Mouse (Mus musculus) B cell, adult 2 months (primary cell): ENCODE data around the gene Pbxip1.

ENCODE experiments used
- DNase-seq, 2 experiments: peaks; one replicate each; pipeline ENCODE4 v3.0.0; 2022

Pbxip1 gene

DNA sequence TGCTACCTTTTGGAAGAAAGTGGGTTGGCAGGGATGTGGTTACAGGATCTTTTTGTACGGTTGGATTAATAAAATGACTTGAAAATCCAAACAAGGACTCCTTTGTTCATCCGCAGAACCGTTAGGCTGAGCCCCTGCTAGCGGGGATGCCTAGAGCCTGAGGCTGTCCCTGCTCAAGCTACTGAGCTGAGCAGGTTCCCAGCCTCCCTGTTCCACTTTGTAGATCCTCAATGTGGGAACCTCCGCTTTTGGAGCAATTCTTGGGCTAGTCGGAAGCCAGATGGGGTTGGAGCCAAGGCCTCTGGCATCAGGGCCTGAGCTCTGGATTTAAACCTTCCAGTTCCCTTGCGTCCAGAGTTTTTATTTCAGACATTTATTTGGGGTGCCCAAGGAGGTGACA, 1.5 kb upstream of the Pbxip1 start:
- no peak for DNase-seq

DNA sequence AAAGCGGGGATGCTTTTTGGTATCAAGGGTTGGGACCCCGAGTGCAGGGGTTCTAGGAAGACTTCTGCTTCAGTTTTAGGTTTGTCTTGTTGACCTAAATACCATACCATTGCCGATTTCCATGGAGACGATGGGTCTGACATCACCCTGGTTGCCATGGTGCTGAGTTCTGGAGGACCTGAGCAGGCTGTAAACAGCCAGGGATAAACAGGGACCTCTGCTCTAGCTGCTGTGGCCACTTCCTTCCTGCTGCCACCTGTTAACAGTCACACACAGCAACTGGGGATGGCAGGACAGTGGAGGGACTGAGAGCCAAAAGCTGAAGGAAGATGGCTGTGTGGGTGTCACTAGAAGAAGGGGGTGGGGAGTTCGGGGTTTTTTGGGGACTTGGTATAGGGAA, 763 bp downstream of the Pbxip1 start:
- peak; percentile 80 to 85 for DNase-seq

DNA sequence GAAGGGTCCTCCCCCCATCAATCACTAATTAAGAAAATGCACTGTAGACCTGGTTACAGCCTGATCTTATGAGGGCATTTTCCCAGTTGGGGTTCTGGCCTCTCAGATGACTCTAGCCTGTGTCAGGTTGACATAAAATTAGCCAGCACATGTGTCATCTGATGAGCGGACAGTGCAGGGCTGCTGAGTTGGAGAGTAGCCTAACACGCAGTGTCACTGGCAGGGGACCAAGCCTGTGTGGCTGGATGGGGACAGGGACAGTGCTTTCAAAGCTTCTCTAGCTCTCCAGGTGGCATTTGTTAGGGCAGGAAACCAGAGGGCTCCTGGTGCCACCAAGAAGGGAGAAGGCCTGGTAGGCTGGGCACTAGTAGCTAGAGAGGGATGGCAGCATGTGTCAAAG, 4.2 kb downstream of the Pbxip1 start:
- DNase-seq = no peak

DNA sequence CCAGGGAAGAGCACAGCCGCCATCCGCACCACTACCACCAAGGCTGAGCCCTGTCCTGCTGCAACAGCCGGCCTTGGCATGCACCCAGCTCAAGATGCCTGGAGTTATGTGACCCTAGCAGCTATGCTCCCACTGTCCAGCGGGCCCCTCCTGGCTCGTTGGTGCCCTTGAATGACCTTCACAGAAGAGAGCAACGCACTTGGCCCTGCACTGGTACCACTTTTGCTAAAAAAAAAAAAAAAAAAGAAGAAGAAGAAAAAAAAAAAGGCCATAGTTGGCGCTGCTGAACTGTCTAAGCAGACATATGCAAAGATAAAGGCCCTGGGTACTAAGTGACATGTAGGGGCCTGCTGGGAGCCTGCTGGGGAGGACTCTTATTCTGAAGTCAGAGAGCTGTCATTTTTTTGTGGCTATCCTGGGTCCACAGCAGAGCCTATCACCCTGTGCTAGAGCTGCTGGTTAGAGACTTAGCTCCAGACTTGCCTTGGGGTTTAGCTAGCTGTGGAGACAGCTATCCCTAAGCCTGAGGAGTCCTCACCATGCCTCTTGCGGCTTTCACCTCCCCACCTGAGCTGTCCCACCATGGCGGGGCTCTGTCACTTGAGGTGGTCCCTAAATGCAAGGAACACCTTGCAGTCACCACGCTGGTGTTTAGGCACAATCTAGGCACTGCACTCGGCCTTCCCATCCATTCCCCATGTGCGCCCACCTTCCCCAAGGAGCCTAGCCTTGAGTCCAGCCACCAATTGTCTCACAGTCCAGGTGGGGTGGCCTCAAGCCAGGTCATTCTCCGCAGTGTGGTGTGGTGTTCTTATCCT, 12.4 kb downstream of the Pbxip1 start:
- peak in 1 of 2 experiments; percentile 20 for DNase-seq

DNA sequence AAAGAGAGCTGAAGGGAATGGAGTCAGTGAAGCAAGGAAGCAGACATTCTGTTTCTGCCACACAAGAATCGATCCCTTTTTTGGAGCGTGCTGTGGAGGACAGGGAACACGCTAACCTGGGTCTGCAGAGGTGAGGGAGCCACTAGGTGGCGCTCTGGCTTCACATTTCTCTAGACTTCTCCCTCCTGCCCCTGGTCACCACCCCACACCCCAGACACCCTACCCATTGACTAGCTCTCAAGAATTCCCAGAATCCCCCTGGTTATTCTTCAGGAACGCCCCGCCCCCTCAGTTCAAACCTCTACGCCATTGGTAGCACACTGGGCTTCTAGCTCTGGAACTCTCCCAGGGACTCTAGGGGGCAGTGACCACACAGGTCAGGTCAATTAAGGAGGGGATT, 13.0 kb downstream of the Pbxip1 start:
- peak; percentile 83 to 84 for DNase-seq

DNA sequence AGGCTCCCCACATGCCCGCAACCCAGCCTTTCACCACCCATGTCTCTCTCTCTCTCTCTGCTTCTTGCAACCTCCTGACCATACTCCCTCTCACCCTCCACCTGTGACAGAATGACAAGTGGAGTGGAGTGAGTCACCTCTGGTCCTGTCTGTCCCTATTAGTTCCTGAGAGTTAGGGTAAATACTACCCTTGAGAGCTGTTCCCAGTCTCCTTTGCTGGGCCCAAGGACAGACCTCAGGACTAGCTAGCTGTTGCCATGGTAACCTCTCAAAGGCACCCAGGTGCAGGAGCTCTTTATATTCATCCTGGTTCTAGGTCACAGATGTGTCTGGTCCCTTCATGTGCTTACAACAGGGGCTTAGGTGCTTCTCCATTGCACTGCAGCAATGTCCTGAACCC, 15.4 kb downstream of the Pbxip1 start:
- no peak for DNase-seq

DNA sequence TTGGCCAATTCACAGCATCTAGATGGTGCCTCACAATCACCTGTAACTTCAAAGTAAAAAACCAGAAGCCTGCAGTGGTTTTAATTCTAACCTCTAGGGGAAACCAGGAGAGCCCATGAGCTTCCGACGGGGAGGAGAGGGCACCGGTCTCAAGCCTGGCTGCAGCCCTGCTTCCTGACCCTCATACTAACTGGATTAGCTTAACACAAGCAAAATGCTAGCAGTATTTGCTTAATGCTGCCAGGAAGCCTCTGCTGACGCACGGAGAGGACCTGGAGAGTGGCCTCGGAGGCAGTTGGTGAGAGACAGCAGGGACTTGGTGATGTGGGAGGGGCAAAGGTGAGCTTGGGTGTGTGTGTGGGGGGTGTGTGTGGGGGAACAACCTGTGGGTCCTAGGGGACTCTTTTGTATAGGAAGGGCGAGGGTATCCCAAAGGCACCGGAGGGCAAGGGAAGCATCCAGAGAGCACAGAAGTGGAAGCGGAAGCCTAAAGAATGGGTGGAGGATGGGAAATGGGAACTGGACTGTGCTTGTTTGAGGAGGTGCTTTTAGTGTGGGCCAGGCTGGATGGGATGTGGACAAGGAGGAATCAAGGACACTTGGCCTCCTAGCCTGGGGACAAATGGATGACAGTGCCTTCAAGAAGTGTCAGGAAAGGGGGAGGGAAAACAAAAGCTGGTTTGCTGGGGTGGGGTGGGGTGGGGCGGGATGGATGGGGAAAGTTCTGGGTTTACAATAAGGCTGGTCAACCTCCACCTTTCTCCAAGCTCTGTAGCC, 18.1 kb downstream of the Pbxip1 start, which contains the start of gene Pmvk:
Gene Pmvk (plus strand): TSS at position 141 of the 777 bp plus-strand sequence.
- no peak for DNase-seq

DNA sequence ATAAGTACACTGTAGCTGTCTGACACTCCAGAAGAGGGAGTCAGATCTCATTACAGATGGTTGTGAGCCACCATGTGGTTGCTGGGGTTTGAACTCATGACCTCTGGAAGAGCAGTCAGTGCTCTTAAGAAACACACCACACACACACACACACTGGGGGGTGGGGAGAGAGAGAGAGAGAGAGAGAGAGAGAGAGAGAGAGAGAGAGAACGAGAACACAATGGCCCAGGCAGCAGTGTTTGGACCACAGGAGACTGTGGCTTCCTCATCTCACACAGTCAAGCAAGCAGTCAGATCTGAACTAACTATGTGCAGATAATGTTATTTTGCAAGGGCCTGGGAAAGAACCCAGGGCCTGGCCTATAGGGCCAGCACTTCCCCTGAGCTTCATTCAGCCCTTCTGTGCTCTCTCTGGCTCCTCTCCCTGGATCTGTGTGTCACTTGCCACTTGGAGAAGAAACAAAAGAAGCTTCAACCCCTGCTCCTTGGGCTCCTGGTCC, 19.3 kb downstream of the Pbxip1 start:
- no peak for DNase-seq

DNA sequence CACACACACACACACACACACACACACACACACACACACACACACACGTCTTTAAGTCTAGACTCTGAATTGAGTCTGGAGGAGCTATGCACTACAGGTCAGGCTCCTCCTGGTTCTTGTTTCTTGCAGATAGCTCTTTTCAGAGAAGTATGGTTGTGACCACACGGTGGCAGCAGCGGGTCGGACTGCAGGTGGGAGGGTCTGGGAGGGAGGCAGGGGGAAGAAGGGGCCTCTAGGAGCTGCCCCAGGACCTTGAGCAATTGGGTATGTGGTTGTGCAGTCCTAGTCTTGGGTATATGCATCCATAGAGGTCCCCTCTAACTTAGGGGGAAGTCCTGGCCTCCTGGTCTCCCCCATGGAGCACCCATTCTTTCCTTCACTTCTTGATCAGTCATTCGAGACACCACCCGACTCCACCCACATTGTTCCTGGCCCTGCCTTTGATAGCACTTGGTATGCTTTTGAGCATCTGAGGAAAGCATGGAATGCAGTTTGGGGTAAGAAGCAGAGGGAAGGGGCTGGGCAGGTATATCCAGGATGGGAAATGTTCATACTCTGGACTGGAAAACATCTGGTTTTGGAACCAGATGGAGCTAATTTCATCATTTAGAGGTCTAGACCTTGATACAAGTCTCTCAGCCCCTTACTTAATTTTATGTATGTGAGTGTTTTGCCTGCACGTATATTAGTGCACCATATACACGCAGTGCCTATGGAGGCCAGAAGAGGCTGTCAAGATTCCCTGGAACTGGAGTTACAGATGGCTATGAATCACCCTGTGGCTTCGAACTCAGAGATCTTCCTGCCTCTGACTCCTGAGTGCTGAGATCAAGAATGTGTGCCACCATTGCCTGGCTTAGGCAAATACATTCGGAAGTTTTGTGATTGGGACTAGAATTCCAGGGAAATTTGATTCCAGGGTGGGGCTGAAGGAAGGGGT, 20.5 kb downstream of the Pbxip1 start:
- peak; percentile 87 to 88 for DNase-seq

DNA sequence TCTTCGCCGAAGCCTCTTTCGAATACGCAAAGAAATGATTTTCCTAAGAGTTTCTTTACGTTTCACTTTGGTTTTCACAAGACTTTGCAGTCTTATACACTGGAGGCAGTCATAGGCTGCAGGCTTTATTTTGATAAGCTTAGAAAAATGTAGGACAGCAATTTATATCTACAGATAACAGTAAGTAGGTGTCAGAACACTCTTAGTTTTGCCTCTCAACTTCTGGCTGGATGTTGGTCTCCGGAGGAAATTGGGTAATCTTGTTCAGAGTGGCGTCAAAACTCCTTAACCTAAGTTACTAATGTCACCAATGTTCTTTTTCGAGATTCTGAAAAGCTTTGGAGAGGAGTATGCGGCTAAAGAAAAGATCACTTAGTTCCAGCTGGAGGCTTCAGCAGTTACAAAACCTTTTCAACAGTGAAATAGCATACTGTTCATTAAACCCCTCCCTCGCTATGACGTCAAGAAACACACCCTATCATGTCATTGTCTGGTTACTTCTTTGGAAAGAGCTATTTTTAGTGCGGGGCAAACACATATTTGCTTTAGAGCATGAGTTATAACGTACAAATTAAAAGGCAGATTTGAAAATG, 22.0 kb downstream of the Pbxip1 start:
- no peak for DNase-seq

DNA sequence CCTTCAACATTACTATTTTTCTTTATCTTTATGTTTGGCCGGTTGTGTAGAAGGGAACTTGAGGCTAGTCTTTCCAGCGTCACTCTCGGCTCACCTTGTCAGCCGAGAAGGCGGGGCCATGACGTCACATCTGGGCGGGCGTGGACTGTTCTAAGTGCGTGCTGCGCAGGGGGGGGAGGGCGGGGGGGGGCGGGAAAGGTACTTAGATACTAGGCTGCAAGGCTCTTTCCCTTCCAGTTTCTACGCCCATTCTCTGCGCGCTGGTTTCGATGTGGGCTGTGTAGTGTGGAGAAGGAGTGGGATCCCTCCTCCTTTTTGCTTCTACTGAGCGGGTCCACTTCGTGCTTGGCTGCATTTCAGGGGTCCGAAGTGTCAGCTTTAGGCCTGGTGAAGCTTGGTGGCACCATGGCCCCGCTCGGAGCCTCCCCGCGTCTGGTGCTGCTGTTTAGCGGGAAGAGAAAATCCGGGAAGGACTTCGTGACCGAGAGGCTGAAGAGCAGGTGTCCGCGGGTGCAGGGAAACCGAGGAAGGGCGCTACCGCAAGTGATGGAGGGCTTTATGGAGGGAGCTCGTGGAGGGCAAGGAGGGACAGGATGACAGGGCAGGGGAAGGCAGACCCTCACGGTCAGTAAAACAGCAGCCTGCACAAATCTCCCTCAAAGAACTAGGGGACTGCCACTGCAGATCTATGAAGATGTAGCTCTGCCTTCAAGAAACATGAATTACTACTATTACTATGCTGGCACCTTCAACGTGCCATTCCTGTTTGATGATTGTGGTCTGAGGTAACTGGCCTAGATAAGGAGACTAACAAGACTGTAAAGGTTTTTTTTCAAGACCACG, 22.7 kb downstream of the Pbxip1 start:
- peak; percentile 99 for DNase-seq

DNA sequence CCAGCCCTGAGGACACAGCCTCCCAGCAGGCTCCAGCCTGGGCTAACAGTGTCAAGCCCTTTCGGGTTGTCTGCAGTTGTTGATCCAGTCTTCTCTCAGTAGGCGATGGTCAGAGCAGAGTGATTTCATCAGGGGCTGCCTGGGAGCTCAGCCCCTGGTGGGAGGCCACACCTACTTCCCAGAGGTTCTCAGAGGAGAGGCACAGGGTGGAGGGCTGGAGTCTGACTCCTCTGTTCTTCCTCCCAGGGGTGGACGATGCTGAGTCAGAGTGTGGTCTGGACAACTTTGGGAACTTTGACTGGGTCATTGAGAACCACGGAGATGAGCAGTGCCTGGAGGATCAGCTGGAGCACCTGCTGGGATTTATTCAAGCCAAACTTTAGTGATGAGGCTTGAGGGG, 31.8 kb downstream of the Pbxip1 start:
- DNase-seq = no peak

DNA sequence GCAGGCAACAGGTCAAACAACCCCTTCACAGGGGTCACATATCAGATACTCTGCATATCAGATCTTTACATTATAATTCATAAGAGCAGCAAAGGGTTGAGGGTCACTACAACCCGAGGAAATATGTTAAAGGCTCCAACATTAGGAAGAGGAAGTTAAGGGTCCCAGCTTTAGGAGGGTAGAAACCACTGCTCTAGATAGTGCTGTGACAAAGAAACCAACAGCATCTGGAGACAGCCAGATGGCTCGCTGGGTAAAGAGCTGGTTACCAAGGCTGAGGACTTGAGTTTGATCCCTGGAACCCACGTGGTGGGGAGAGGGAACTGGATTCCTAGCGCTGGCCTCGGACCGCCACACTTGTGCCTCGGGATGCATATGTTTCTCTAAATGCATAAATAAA, 35.8 kb downstream of the Pbxip1 start:
- DNase-seq = no peak

DNA sequence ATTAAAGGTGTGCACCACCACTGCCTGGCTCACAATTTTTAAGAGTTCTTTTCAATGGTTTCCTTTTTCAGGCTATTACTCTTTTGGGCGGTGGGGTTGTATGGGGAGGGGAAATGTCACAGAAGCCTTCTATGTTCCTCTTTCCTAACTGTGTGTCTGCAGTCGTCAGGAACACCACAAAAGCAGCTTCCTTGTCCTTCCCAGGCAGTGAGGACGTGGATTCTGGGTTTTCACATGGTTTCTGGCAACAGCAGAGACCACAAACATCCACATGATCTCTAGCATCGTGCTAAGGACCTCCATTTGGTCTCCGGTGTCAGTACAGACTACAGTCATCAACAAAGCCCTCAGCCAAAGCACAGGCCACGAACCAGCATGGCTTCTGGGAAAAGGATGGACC, 37.3 kb downstream of the Pbxip1 start:
- no peak for DNase-seq

DNA sequence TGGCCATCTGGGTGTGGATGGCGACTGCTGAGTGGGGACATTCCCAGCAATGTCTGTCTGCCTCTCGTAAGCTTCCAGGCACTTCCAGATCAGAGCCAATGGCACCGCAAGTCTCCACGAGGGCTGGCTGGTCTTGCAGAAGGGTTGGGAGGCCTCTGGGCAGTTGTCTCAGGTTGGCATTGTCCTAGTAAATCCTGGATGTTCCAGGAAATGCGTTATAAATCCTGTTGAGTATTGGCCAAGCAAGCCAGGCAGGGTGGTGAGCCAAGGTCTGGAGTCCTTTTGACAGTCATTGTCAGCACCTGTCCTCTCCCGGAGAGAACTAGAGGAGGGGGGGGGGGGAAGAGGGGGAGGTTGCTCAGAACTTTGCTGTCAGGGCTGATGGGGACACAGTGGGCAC, 42.5 kb downstream of the Pbxip1 start:
- DNase-seq = no peak

DNA sequence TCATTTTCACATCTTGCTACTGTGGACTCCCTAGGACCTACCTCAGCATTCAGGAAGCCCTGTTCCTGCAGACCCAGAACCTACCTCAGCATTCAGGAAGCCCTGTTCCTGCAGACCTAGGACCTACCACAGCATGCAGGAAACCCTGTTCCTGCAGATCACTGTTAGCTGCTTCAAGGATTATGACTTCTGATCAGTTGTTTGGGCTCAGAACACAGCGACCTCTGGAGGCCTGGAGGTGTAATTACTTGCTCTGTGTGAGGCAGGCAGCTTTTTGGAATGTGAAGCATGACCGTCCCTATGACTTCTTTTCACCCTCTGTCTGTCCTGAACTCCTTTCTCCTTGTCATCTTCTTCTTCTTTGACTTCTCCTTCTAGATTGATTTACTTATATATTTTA, 45.0 kb downstream of the Pbxip1 start:
- DNase-seq = peak; percentile 67

DNA sequence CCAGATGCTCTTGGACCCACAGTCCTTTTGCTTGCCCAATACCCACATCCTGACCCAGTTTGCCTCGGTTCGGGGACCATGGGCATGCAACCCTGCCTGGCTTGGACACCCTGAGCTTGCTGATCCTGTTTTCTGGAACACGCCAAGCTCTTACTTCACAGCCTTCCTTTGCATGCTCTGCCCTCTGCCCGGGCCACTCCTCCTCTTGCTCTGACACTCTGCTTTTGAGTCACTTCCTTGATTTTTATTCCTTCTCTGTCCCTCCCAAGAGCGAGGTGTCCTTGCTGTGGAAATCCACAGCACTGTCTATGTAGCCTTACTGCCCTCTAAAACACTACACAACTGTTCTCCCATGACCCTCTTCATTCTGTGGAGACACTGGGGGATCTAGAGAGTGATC, 45.7 kb downstream of the Pbxip1 start:
- no peak for DNase-seq

DNA sequence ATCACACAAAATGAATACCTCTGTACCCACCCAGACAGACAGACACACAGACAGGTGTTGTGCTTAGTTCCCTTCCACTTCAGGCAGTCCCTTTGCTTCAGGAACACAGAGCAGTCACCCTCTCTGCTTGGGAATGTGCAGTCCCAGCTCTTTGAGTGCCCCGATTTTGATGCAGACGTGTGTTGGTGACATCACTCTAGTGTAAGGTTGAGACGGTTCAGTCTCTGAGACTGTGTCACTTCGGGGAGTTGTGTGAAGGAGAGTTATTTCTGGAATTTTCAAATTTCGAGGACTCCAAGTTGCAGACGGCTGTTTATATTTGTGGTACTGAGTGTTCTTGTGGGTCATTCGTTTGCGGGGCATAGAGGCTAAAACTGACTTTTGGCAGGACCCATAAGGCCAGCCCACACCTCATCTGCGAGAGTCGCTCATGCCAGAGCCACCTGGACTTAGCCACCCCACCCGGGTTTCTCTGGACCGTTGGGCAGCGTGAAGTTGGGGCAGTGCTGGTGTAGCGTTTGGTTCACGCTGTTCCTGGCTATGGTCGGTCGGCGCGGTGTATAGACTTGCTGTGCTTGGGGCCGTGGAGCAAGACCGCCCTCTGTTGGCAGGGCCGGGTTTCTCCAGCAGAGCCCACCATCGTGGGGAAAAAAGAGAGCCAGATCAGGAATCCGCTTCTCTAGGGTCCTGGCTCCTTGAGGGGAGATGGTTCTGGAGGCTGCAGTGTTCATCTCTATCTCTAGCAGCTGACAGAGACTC, 48.4 kb downstream of the Pbxip1 start:
- peak; percentile 88 for DNase-seq

DNA sequence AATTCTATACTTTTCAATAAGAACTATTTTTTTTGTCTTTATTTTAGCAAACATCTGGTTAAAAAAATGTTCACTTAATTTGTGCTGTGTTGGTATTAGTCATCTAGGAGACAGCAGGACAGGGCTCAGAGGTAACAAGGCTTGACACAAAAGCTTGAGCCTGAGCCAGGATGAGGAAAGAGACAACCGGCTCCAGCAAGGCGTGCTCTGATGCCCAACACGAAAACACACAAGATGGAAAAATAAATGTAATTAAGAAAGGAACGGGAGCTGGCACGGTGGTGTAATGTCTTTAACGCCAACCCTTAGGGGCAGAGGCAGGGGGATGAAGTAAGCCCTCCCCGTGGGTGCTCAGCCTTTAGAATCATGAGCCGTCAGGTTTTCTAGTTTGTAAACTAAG, 49.6 kb downstream of the Pbxip1 start:
- DNase-seq = no peak

DNA sequence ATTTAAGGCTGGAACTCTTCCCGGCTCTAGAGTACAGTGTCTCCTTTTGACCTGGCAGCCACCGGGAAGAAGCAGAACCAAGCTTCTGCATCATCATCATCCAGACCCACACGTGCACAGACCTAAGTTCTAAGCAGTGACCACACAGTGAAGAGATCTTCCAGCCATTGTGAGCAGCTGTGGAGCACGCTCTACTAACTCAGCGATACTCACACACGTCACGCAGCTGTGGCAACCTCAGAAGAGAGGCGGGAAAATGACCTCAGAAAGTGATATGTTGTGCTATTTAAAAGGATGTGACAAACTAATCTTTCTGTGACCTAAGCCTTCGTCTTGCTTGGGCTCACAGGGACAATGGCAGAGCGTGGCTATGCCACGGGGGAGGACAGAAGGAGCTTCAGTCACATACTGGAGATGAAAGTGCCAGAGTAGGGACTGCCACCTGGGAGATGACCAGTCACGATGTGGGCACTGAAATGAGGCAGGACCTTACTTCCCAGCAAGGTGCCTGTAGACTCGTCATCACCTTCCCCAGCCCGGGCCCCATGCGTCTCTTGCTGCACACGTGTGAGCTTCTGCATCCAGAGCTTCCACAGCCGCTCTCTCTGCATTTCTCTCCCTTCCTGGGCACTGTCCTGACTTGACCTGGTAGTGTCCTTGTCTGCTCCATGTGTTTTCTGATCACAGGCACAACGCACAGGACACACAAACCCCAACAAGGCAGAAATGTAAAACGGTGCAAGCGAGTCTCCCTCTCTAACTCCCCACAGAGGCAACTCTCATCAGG, 50.6 kb downstream of the Pbxip1 start:
- DNase-seq = no peak
